Mouse (Mus musculus): ENCODE measurements around the gene Smyd3. TPM values are rescaled to one million over a fixed set of nuclear protein-coding genes. Genes with fewer than 3 reads are reported as not detected.
A peak's percentile ranks its signal among the peaks of the same experiment; 100 is the strongest.

Gene Smyd3
- polyA plus RNA-seq, 1 experiment from 2014 or later: 12.7 TPM

DNA sequence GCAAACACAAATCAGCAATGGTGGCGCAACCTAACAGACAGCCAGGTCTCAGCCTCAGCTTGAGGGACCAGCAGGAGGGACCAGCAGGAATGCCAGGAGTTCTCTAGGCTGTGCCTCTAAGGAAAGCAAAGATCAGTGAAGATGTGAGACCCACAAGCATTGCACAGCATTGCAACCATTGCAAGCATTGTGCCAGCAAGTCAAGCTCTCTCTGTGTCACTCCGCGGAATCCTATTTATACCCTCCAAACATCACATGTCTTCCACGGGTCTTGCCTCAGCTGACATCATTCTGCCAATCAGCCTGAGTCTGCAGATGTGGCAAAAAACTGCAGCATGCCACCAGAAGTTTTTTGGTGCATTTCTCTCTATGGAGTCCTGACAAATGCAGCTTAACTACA, 577.5 kb downstream of the Smyd3 start:
- in situ Hi-C loops (cut with MboI; ENCODE audit: low pct_unique_long_range_greater_than_20kb): no loop called here
- CTCF ChIA-PET: no interaction called here
- no peak for ATAC-seq
- no peak for TF ChIP-seq CTCF (IDR thresholded peaks at IDR 0.05)
- no peaks in the 10 kb centered on the region for H3K27me3 ChIP-seq
- no peak for DNase-seq (ENCODE audit: low read depth, low spot score)
- POLR2A ChIA-PET: no interaction called here

- H3K27me3 ChIP-seq: no peaks in the 10 kb centered on the region
- no peak for ATAC-seq
- in situ Hi-C loops (cut with MboI; ENCODE audit: low pct_unique_long_range_greater_than_20kb): no loop called here
- TF ChIP-seq CTCF (IDR thresholded peaks at IDR 0.05): no peak
- CTCF ChIA-PET: no interaction called here
- DNase-seq (ENCODE audit: low read depth, low spot score): no peak
- POLR2A ChIA-PET: no interaction called here
Observed at GRCm38 (mm10) chr1:178936976-178937375, 580.9 kb downstream of the Smyd3 start.

- ChIA-PET CTCF (no interaction called here), POLR2A (no interaction called here)
- in situ Hi-C loops (cut with MboI; ENCODE audit: low pct_unique_long_range_greater_than_20kb): no loop called here
- no peaks in the 10 kb centered on the region for H3K27me3 ChIP-seq
- no peak for TF ChIP-seq CTCF (IDR thresholded peaks at IDR 0.05)
- ATAC-seq (no peak), DNase-seq (ENCODE audit: low read depth, low spot score) (peak; percentile 27)
Observed at GRCm38 (mm10) chr1:178936457-178936856, 581.4 kb downstream of the Smyd3 start.

GRCm38 (mm10) chr1:178933953-178934637, 583.7 kb downstream of the Smyd3 start:
- in situ Hi-C loops (cut with MboI; ENCODE audit: low pct_unique_long_range_greater_than_20kb): no loop called here
- no peak for TF ChIP-seq CTCF (IDR thresholded peaks at IDR 0.05)
- H3K27me3 ChIP-seq: no peaks in the 10 kb centered on the region
- ChIA-PET POLR2A (no interaction called here), CTCF (interaction anchor here (1.2 to 2.3 kb wide), 2 partner anchors 10 to 18 kb away, joined by 3 to 6 read pairs; no protein-coding TSS in a partner anchor)
- ATAC-seq (peak; percentile 5), DNase-seq (ENCODE audit: low read depth, low spot score) (no peak)

- no peak for DNase-seq (ENCODE audit: low read depth, low spot score)
- in situ Hi-C loops (cut with MboI; ENCODE audit: low pct_unique_long_range_greater_than_20kb): no loop called here
- POLR2A ChIA-PET: no interaction called here
- CTCF ChIA-PET: no interaction called here
- H3K27me3 ChIP-seq: no peaks in the 10 kb centered on the region
- TF ChIP-seq CTCF (IDR thresholded peaks at IDR 0.05): no peak
- no peak for ATAC-seq
Observed at GRCm38 (mm10) chr1:178929531-178929930, 588.3 kb downstream of the Smyd3 start.

GRCm38 (mm10) chr1:178924492-178925183, 593.2 kb downstream of the Smyd3 start:
- DNase-seq (ENCODE audit: low read depth, low spot score) (no peak), ATAC-seq (no peak)
- in situ Hi-C loops (cut with MboI; ENCODE audit: low pct_unique_long_range_greater_than_20kb): no loop called here
- ChIA-PET POLR2A (no interaction called here), CTCF (no interaction called here)
- H3K27me3 ChIP-seq: no peaks in the 10 kb centered on the region
- no peak for TF ChIP-seq CTCF (IDR thresholded peaks at IDR 0.05)

- no peak for DNase-seq (ENCODE audit: low read depth, low spot score)
Observed at GRCm38 (mm10) chr1:178917194-178917902, 600.5 kb downstream of the Smyd3 start.

GRCm38 (mm10) chr1:178915056-178915455, 602.8 kb downstream of the Smyd3 start:
- POLR2A ChIA-PET: no interaction called here
- ATAC-seq (no peak), DNase-seq (ENCODE audit: low read depth, low spot score) (no peak)
- no peaks in the 10 kb centered on the region for H3K27me3 ChIP-seq
- in situ Hi-C loops (cut with MboI; ENCODE audit: low pct_unique_long_range_greater_than_20kb): no loop called here
- TF ChIP-seq CTCF (IDR thresholded peaks at IDR 0.05): no peak
- CTCF ChIA-PET: no interaction called here

More at GRCm38 (mm10) chr1:178917194-178917902, 600.5 kb downstream of the Smyd3 start:
- ChIA-PET POLR2A (interaction anchor here (0.8 to 1.6 kb wide), 2 partner anchors 10 to 15 kb away, joined by 3 to 4 read pairs; no protein-coding TSS in a partner anchor), CTCF (interaction anchor here (0.8 to 1.6 kb wide), 3 partner anchors 9 to 18 kb away, joined by 3 to 6 read pairs (median 3); no protein-coding TSS in a partner anchor)
- in situ Hi-C loops (cut with MboI; ENCODE audit: low pct_unique_long_range_greater_than_20kb): no loop called here
- TF ChIP-seq CTCF (IDR thresholded peaks at IDR 0.05): no peak
- ATAC-seq: no peak
- H3K27me3 ChIP-seq: no peaks in the 10 kb centered on the region

- no peak for TF ChIP-seq CTCF (IDR thresholded peaks at IDR 0.05)
- DNase-seq (ENCODE audit: low read depth, low spot score) (no peak), ATAC-seq (no peak)
- in situ Hi-C loops (cut with MboI; ENCODE audit: low pct_unique_long_range_greater_than_20kb): no loop called here
- CTCF ChIA-PET: no interaction called here
- POLR2A ChIA-PET: no interaction called here
- H3K27me3 ChIP-seq: no peaks in the 10 kb centered on the region
Observed at GRCm38 (mm10) chr1:178912936-178913716, 604.7 kb downstream of the Smyd3 start.

DNA sequence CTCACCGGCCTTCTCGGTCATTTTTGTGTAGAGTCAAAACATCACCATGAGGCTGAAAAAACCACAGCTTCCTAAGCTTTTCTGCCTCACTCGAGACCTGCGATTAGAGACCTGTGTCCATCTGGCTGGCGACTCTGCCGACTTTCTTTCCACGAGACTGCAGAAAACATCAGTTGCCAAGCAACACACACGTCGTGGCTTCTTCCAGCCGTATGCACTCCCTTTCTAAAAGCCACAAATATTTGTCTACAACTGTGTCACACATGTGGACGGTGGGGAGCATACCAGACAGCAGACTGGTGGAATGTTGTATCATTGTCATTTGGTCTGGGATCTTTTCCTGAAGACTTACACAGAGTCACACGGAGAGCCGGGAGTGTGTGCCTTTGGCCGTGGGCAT, 606.9 kb downstream of the Smyd3 start:
- DNase-seq (ENCODE audit: low read depth, low spot score) (peak; percentile 42), ATAC-seq (no peak)
- no peaks in the 10 kb centered on the region for H3K27me3 ChIP-seq
- in situ Hi-C loops (cut with MboI; ENCODE audit: low pct_unique_long_range_greater_than_20kb): no loop called here
- TF ChIP-seq CTCF (IDR thresholded peaks at IDR 0.05): no peak
- CTCF ChIA-PET: no interaction called here
- POLR2A ChIA-PET: no interaction called here

Other genes starting within 250 kb of the Smyd3 start
- gene Tfb2m, start 28.2 kb upstream of the Smyd3 start, polyA plus RNA-seq (2021): 28.7 TPM
- 10.4 TPM for gene Cnst, start 28.3 kb upstream of the Smyd3 start, polyA plus RNA-seq (2021)
- gene Sccpdh, start 150.2 kb upstream of the Smyd3 start, polyA plus RNA-seq (2021): 67.5 TPM
- not detected for gene Kif28, start 227.2 kb upstream of the Smyd3 start, polyA plus RNA-seq (2021)